Mouse (Mus musculus) liver, embryonic 18 days (tissue): Measurements from ENCODE around the gene Csn2. TPM values are rescaled to one million over a fixed set of nuclear protein-coding genes. Genes with fewer than 3 reads are reported as not detected.

ENCODE experiments used
- polyA plus RNA-seq: library from polyadenylated mRNA; depleted of rRNA; stranded (reverse); fragments of >200 nt; gene quantifications from 2 replicates; pipeline ENCODE4 v1.2.3, GENCODE M21; 2012; rRNA removed

Csn2 gene
- not detected in 2 replicates for polyA plus RNA-seq

GRCm38 (mm10) chr5:87699530-87699929, at the start of gene Csn2:
TSS of gene Csn2 (minus strand) at chr5:87699630.

GRCm38 (mm10) chr5:87665908-87666307, 33.5 kb downstream of the Csn2 start, which contains the start of gene Csn1s1:
TSS of gene Csn1s1 (plus strand) at chr5:87666208.

Other genes starting within 250 kb of the Csn2 start
- gene Ugt2a2, start 217.4 kb downstream of the Csn2 start, polyA plus RNA-seq, result not detected in 2 replicates
- not detected in 2 replicates for gene Gm43638, start 212.8 kb downstream of the Csn2 start, polyA plus RNA-seq
- gene Ugt2a1, start 208.8 kb downstream of the Csn2 start, polyA plus RNA-seq, result not detected in 2 replicates
- 1.1 and 1.6 TPM in 2 replicates for gene Sult1b1, start 161.4 kb downstream of the Csn2 start, polyA plus RNA-seq
- gene Sult1d1, start 130.6 kb downstream of the Csn2 start, polyA plus RNA-seq, result 8.2 and 9.0 TPM in 2 replicates
- gene Sult1e1, start 108.0 kb downstream of the Csn2 start, polyA plus RNA-seq, result not detected in 2 replicates
- not detected in 2 replicates for gene Csn1s1, start 33.4 kb downstream of the Csn2 start, polyA plus RNA-seq
- gene Csn1s2a, start 74.9 kb upstream of the Csn2 start, polyA plus RNA-seq, result not detected in 2 replicates
- gene Csn1s2b, start 108.5 kb upstream of the Csn2 start, polyA plus RNA-seq, result not detected in 2 replicates
- not detected in 2 replicates for gene Prr27, start 126.1 kb upstream of the Csn2 start, polyA plus RNA-seq
- not detected in 2 replicates for gene Odam, start 185.4 kb upstream of the Csn2 start, polyA plus RNA-seq
- not detected in 2 replicates for gene Csn3, start 225.9 kb upstream of the Csn2 start, polyA plus RNA-seq